Mouse (Mus musculus) liver, postnatal 0 days (tissue): ENCODE results near the gene Sumo1. TPM values are rescaled to one million over a fixed set of nuclear protein-coding genes. Genes with fewer than 3 reads are reported as not detected.

Source experiments
- ATAC-seq: fragments of 200-750 bp; cut with Nextera tagmentation; 2 replicates; pipeline ENCODE4 v1.8.0; 2017; ENCODE audit warnings: mild to moderate bottlenecking, moderate library complexity
- DNase-seq: peaks from one replicate; pipeline ENCODE4 v3.0.0-alpha.2; 2016
- H3K27ac ChIP-seq: fragments of 300-500 bp; sonication (generic); 2 replicates; pipeline ENCODE4 v1.5.1; 2014; ENCODE audit warnings: antibody characterized with exemption, moderate library complexity, mild to moderate bottlenecking, low read depth
- H3K27me3 ChIP-seq: fragments of 300-500 bp; sonication (generic); 2 replicates; pipeline ENCODE4 v1.6.1; 2014; ENCODE audit warnings: low read length, control low read depth, mixed read lengths; ENCODE audit not compliant: insufficient read depth
- H3K36me3 ChIP-seq: fragments of 300-500 bp; sonication (generic); replicated peaks from 2 replicates; pipeline ENCODE4 v1.6.1; 2014; ENCODE audit warnings: mild to moderate bottlenecking, control low read depth, low read length, moderate library complexity, mixed read lengths; ENCODE audit not compliant: insufficient read depth
- H3K4me1 ChIP-seq: fragments of 300-500 bp; sonication (generic); 2 replicates; pipeline ENCODE4 v1.6.1; 2014; ENCODE audit warnings: antibody characterized with exemption, mild to moderate bottlenecking, control low read depth; ENCODE audit not compliant: insufficient read depth
- H3K4me2 ChIP-seq: fragments of 300-500 bp; sonication (generic); 2 replicates; pipeline ENCODE4 v1.6.1; 2014; ENCODE audit warnings: low read depth, mild to moderate bottlenecking, low read length, moderate library complexity, mixed read lengths
- H3K4me3 ChIP-seq: fragments of 300-500 bp; sonication (generic); 2 replicates; pipeline ENCODE4 v1.5.1; 2014; ENCODE audit warnings: low read depth, low read length
- H3K9ac ChIP-seq: fragments of 300-500 bp; sonication (generic); replicated peaks from 2 replicates; pipeline ENCODE4 v1.6.1; 2014; ENCODE audit warnings: mild to moderate bottlenecking, moderate library complexity
- H3K9me3 ChIP-seq: fragments of 300-500 bp; sonication (generic); 2 replicates; pipeline ENCODE4 v1.6.1; 2016; ENCODE audit warnings: mild to moderate bottlenecking, control low read depth, low read length, mixed read lengths
- CTCF ChIP-seq: sonication (generic); IDR thresholded peaks from 2 replicates; pipeline ENCODE4 v1.5.1; 2016; ENCODE audit warnings: antibody characterized with exemption, low read depth
- EP300 ChIP-seq: IDR thresholded peaks from 2 replicates; pipeline ENCODE4 v1.6.1; 2016; ENCODE audit warnings: antibody characterized with exemption, low read depth, mild to moderate bottlenecking
- WGBS: fragments of 180-500 bp; shearing (Covaris S2); extraction: QIAGEN DNeasy Blood & Tissue Kit; methylation state at CpG from one replicate; pipeline ENCODE4 v1.1.7; 2014; ENCODE audit not compliant: insufficient replicate concordance; 5-methylcytosine and 5-hydroxymethylcytosine counted together
- polyA plus RNA-seq: library from polyadenylated mRNA; unstranded; fragments of >200 nt; fragmentation: Nextera tagmentation; extraction: Ambion mirVana; gene quantifications from 2 replicates; pipeline ENCODE4 v1.2.1, GENCODE M21; 2015

The Sumo1 gene
- 96.2 and 97.3 TPM in 2 replicates for polyA plus RNA-seq

- Histone ChIP-seq H3K4me3 (peak within 1 kb of the TSS; percentile 93), H3K36me3 (0 out of 2 replicates have a peak, but pooled peaks cover 3% of the 10 kb centered on the region), H3K9ac (peak within 1 kb of the TSS; percentile 99), H3K9me3 (no peaks in the 10 kb centered on the region), H3K4me1 (peaks cover 18% of the 10 kb centered on the region), H3K4me2 (peak within 1 kb of the TSS; percentile 69), H3K27ac (peak within 1 kb of the TSS; percentile 98), H3K27me3 (no peaks in the 10 kb centered on the region)
- TF ChIP-seq EP300 (no peak), CTCF (no peak)
- DNase-seq, result peak; percentile 88
- WGBS, result 1% methylated on average over 33 of the region's 36 CpGs
- peak; percentile 94 for ATAC-seq
These were observed at the start of gene Sumo1 for GRCm38 (mm10) chr1:59670641-59671168. Gene Sumo1 (minus strand): TSS chr1:59670834.

- ATAC-seq (peak; percentile 43), DNase-seq (no peak)
- Histone ChIP-seq H3K27ac (no peak overlapping the region), H3K9ac (no peak overlapping the region), H3K4me3 (no peak overlapping the region), H3K36me3 (peaks cover 12% of the 10 kb centered on the region), H3K9me3 (no peaks in the 10 kb centered on the region), H3K4me1 (no peaks in the 10 kb centered on the region), H3K27me3 (no peaks in the 10 kb centered on the region), H3K4me2 (no peak overlapping the region)
- TF ChIP-seq EP300, result 0 out of 2 replicates have a peak, but pooled peaks have one; percentile 7
- peak; percentile 65 for TF ChIP-seq CTCF
- 28% methylated on average over 4 of the region's 4 CpGs for WGBS
These were observed 49.3 kb upstream of the Sumo1 start for GRCm38 (mm10) chr1:59719900-59720299.

- ATAC-seq (no peak), DNase-seq (no peak)
- Histone ChIP-seq H3K9me3 (no peaks in the 10 kb centered on the region), H3K4me2 (no peak overlapping the region), H3K27me3 (no peaks in the 10 kb centered on the region), H3K4me3 (no peak overlapping the region), H3K36me3 (peaks cover 61% of the 10 kb centered on the region), H3K27ac (no peak overlapping the region), H3K9ac (no peak overlapping the region), H3K4me1 (no peaks in the 10 kb centered on the region)
- 91% methylated on average over 1 of the region's 1 CpGs for WGBS
- TF ChIP-seq CTCF, result peak; percentile 48
- no peak for TF ChIP-seq EP300
These were observed 31.1 kb upstream of the Sumo1 start for GRCm38 (mm10) chr1:59701766-59702165.

GRCm38 (mm10) chr1:59698207-59698606 lies 27.6 kb upstream of the Sumo1 start:
- Histone ChIP-seq H3K4me1 (no peaks in the 10 kb centered on the region), H3K4me3 (no peak overlapping the region), H3K27ac (no peak overlapping the region), H3K36me3 (peaks cover 55% of the 10 kb centered on the region), H3K9me3 (no peaks in the 10 kb centered on the region), H3K9ac (no peak overlapping the region), H3K27me3 (no peaks in the 10 kb centered on the region), H3K4me2 (no peak overlapping the region)
- no peak for TF ChIP-seq EP300
- ATAC-seq (no peak), DNase-seq (no peak)
- WGBS, result 88% methylated on average over 3 of the region's 3 CpGs

- no peak overlapping the region for H3K4me2 ChIP-seq
- H3K36me3 ChIP-seq, result peaks cover 52% of the 10 kb centered on the region
- DNase-seq (no peak), ATAC-seq (no peak)
- no peak overlapping the region for H3K27ac ChIP-seq
- H3K4me3 ChIP-seq, result no peak overlapping the region
- 79% methylated on average over 5 of the region's 5 CpGs for WGBS
- TF ChIP-seq CTCF (no peak), EP300 (no peak)
- H3K4me1 ChIP-seq, result no peaks in the 10 kb centered on the region
- H3K27me3 ChIP-seq, result no peaks in the 10 kb centered on the region
- no peak overlapping the region for H3K9ac ChIP-seq
- H3K9me3 ChIP-seq, result no peaks in the 10 kb centered on the region
These were observed 27.1 kb upstream of the Sumo1 start for GRCm38 (mm10) chr1:59697751-59698150.

- ATAC-seq, result no peak
- DNase-seq, result no peak
- Histone ChIP-seq H3K36me3 (peaks cover 22% of the 10 kb centered on the region), H3K27me3 (no peaks in the 10 kb centered on the region), H3K4me1 (peaks cover 14% of the 10 kb centered on the region), H3K27ac (no peak overlapping the region), H3K4me3 (no peak overlapping the region), H3K9me3 (no peaks in the 10 kb centered on the region), H3K4me2 (no peak overlapping the region), H3K9ac (no peak overlapping the region)
- 85% methylated on average over 5 of the region's 5 CpGs for WGBS
- TF ChIP-seq EP300 (no peak), CTCF (no peak)
These were observed 19.8 kb upstream of the Sumo1 start for GRCm38 (mm10) chr1:59690467-59690866.
